Mouse (Mus musculus): Measurements from ENCODE around the gene Cnot9. TPM values are rescaled to one million over a fixed set of nuclear protein-coding genes. Genes with fewer than 3 reads are reported as not detected.

Gene Cnot9
- polyA plus RNA-seq, 1 experiment from 2014 or later: 52.1 TPM

- H3K9ac ChIP-seq (ENCODE audit: low read depth, low read length): no peak overlapping the region
- peaks cover 6% of the 10 kb centered on the region; the same call in 1 of the 2 replicates for H3K36me3 ChIP-seq (ENCODE audit: control insufficient read depth, insufficient read depth, low read length)
- no peaks in the 10 kb centered on the region for H3K9me3 ChIP-seq (ENCODE audit: control insufficient read depth, low read length)
Measured at GRCm38 (mm10) chr1:74519875-74520274, 14.0 kb downstream of the Cnot9 start.

GRCm38 (mm10) chr1:74524746-74525145, 18.9 kb downstream of the Cnot9 start:
- 86% methylated on average over 4 of the region's 4 CpGs for WGBS

More at GRCm38 (mm10) chr1:74519875-74520274, 14.0 kb downstream of the Cnot9 start:
- Histone ChIP-seq H3K27ac (ENCODE audit: low read length) (no peak overlapping the region), H3K4me1 (ENCODE audit: control insufficient read depth, insufficient read depth, low read length) (no peaks in the 10 kb centered on the region), H3K27me3 (replicated peaks; ENCODE audit: control insufficient read depth, insufficient read depth, low read length) (no peaks in the 10 kb centered on the region), H3K4me3 (ENCODE audit: low read length) (no peak overlapping the region), H3K4me2 (ENCODE audit: low read depth, low read length) (no peak overlapping the region)
- no peak for ATAC-seq

GRCm38 (mm10) chr1:74528589-74528988, 22.7 kb downstream of the Cnot9 start:
- Histone ChIP-seq H3K27me3 (replicated peaks; ENCODE audit: control insufficient read depth, insufficient read depth, low read length) (no peaks in the 10 kb centered on the region), H3K9me3 (ENCODE audit: control insufficient read depth, low read length) (no peaks in the 10 kb centered on the region), H3K4me3 (ENCODE audit: low read length) (no peak overlapping the region), H3K27ac (ENCODE audit: low read length) (no peak overlapping the region), H3K4me2 (ENCODE audit: low read depth, low read length) (no peak overlapping the region), H3K4me1 (ENCODE audit: control insufficient read depth, insufficient read depth, low read length) (no peaks in the 10 kb centered on the region), H3K9ac (ENCODE audit: low read depth, low read length) (no peak overlapping the region), H3K36me3 (ENCODE audit: control insufficient read depth, insufficient read depth, low read length) (peaks cover 6% of the 10 kb centered on the region; the same call in 1 of the 2 replicates)
- no peak for ATAC-seq
- 95% methylated on average over 7 of the region's 7 CpGs for WGBS

More at GRCm38 (mm10) chr1:74524746-74525145, 18.9 kb downstream of the Cnot9 start:
- ATAC-seq: no peak
- H3K27ac ChIP-seq (ENCODE audit: low read length): no peak overlapping the region
- H3K9ac ChIP-seq (ENCODE audit: low read depth, low read length): no peak overlapping the region
- no peak overlapping the region for H3K4me3 ChIP-seq (ENCODE audit: low read length)
- H3K9me3 ChIP-seq (ENCODE audit: control insufficient read depth, low read length): no peaks in the 10 kb centered on the region
- 0 out of 2 replicates have a peak, but pooled peaks cover 6% of the 10 kb centered on the region for H3K36me3 ChIP-seq (ENCODE audit: control insufficient read depth, insufficient read depth, low read length)
- no peaks in the 10 kb centered on the region for H3K27me3 ChIP-seq (replicated peaks; ENCODE audit: control insufficient read depth, insufficient read depth, low read length)
- no peaks in the 10 kb centered on the region for H3K4me1 ChIP-seq (ENCODE audit: control insufficient read depth, insufficient read depth, low read length)
- no peak overlapping the region for H3K4me2 ChIP-seq (ENCODE audit: low read depth, low read length)

GRCm38 (mm10) chr1:74538650-74539049, 32.8 kb downstream of the Cnot9 start:
- no peak overlapping the region for H3K4me3 ChIP-seq (ENCODE audit: low read length)

GRCm38 (mm10) chr1:74542451-74542961, 36.6 kb downstream of the Cnot9 start, which contains the start of gene Plcd4:
TSS of gene Plcd4 (plus strand) at chr1:74542888.
- Histone ChIP-seq H3K36me3 (ENCODE audit: control insufficient read depth, insufficient read depth, low read length) (no peaks in the 10 kb centered on the region), H3K4me3 (ENCODE audit: low read length) (no peak within 1 kb of the TSS), H3K9ac (ENCODE audit: low read depth, low read length) (no peak within 1 kb of the TSS), H3K27me3 (replicated peaks; ENCODE audit: control insufficient read depth, insufficient read depth, low read length) (0 out of 2 replicates have a peak, but pooled peaks cover 2% of the 10 kb centered on the region), H3K27ac (ENCODE audit: low read length) (no peak within 1 kb of the TSS), H3K4me2 (ENCODE audit: low read depth, low read length) (no peak within 1 kb of the TSS), H3K4me1 (ENCODE audit: control insufficient read depth, insufficient read depth, low read length) (no peaks in the 10 kb centered on the region), H3K9me3 (ENCODE audit: control insufficient read depth, low read length) (no peaks in the 10 kb centered on the region)
- ATAC-seq: no peak
- 6% methylated on average over 6 of the region's 6 CpGs for WGBS

More at GRCm38 (mm10) chr1:74538650-74539049, 32.8 kb downstream of the Cnot9 start:
- ATAC-seq: no peak
- no peaks in the 10 kb centered on the region for H3K36me3 ChIP-seq (ENCODE audit: control insufficient read depth, insufficient read depth, low read length)
- H3K27me3 ChIP-seq (replicated peaks; ENCODE audit: control insufficient read depth, insufficient read depth, low read length): 0 out of 2 replicates have a peak, but pooled peaks cover 2% of the 10 kb centered on the region
- H3K27ac ChIP-seq (ENCODE audit: low read length): no peak overlapping the region
- H3K9ac ChIP-seq (ENCODE audit: low read depth, low read length): no peak overlapping the region
- H3K4me2 ChIP-seq (ENCODE audit: low read depth, low read length): no peak overlapping the region
- no peaks in the 10 kb centered on the region for H3K4me1 ChIP-seq (ENCODE audit: control insufficient read depth, insufficient read depth, low read length)
- H3K9me3 ChIP-seq (ENCODE audit: control insufficient read depth, low read length): no peaks in the 10 kb centered on the region

GRCm38 (mm10) chr1:74544184-74544583, 38.3 kb downstream of the Cnot9 start, which contains the start of gene Usp37:
TSS of gene Usp37 (minus strand) at chr1:74544284.
- Histone ChIP-seq H3K4me3 (ENCODE audit: low read length) (no peak within 1 kb of the TSS), H3K4me2 (ENCODE audit: low read depth, low read length) (no peak within 1 kb of the TSS)

GRCm38 (mm10) chr1:74559061-74559460, 53.2 kb downstream of the Cnot9 start:
- Histone ChIP-seq H3K36me3 (ENCODE audit: control insufficient read depth, insufficient read depth, low read length) (no peaks in the 10 kb centered on the region), H3K4me3 (ENCODE audit: low read length) (no peak overlapping the region), H3K4me1 (ENCODE audit: control insufficient read depth, insufficient read depth, low read length) (no peaks in the 10 kb centered on the region), H3K9me3 (ENCODE audit: control insufficient read depth, low read length) (no peaks in the 10 kb centered on the region), H3K27me3 (replicated peaks; ENCODE audit: control insufficient read depth, insufficient read depth, low read length) (no peaks in the 10 kb centered on the region), H3K9ac (ENCODE audit: low read depth, low read length) (no peak overlapping the region), H3K27ac (ENCODE audit: low read length) (no peak overlapping the region), H3K4me2 (ENCODE audit: low read depth, low read length) (no peak overlapping the region)
- WGBS: 81% methylated on average over 5 of the region's 5 CpGs
- ATAC-seq: no peak

More at GRCm38 (mm10) chr1:74544184-74544583, 38.3 kb downstream of the Cnot9 start, which contains the start of gene Usp37:
- no peaks in the 10 kb centered on the region for H3K36me3 ChIP-seq (ENCODE audit: control insufficient read depth, insufficient read depth, low read length)
- 0 out of 2 replicates have a peak, but pooled peaks cover 2% of the 10 kb centered on the region for H3K27me3 ChIP-seq (replicated peaks; ENCODE audit: control insufficient read depth, insufficient read depth, low read length)
- H3K27ac ChIP-seq (ENCODE audit: low read length): no peak within 1 kb of the TSS
- WGBS: 80% methylated on average over 4 of the region's 4 CpGs
- no peak for ATAC-seq
- no peak within 1 kb of the TSS for H3K9ac ChIP-seq (ENCODE audit: low read depth, low read length)
- H3K4me1 ChIP-seq (ENCODE audit: control insufficient read depth, insufficient read depth, low read length): no peaks in the 10 kb centered on the region
- H3K9me3 ChIP-seq (ENCODE audit: control insufficient read depth, low read length): no peaks in the 10 kb centered on the region

GRCm38 (mm10) chr1:74565834-74566233, 60.0 kb downstream of the Cnot9 start:
- no peaks in the 10 kb centered on the region for H3K27me3 ChIP-seq (replicated peaks; ENCODE audit: control insufficient read depth, insufficient read depth, low read length)
- no peak for ATAC-seq
- no peak overlapping the region for H3K9ac ChIP-seq (ENCODE audit: low read depth, low read length)
- H3K27ac ChIP-seq (ENCODE audit: low read length): no peak overlapping the region
- no peaks in the 10 kb centered on the region for H3K4me1 ChIP-seq (ENCODE audit: control insufficient read depth, insufficient read depth, low read length)
- H3K4me2 ChIP-seq (ENCODE audit: low read depth, low read length): no peak overlapping the region
- no peak overlapping the region for H3K4me3 ChIP-seq (ENCODE audit: low read length)
- H3K36me3 ChIP-seq (ENCODE audit: control insufficient read depth, insufficient read depth, low read length): peaks cover 25% of the 10 kb centered on the region
- WGBS: 90% methylated on average over 6 of the region's 6 CpGs
- H3K9me3 ChIP-seq (ENCODE audit: control insufficient read depth, low read length): no peaks in the 10 kb centered on the region

GRCm38 (mm10) chr1:74569739-74570719, 64.2 kb downstream of the Cnot9 start:
- Histone ChIP-seq H3K27me3 (replicated peaks; ENCODE audit: control insufficient read depth, insufficient read depth, low read length) (no peaks in the 10 kb centered on the region), H3K27ac (ENCODE audit: low read length) (no peak overlapping the region), H3K9me3 (ENCODE audit: control insufficient read depth, low read length) (no peaks in the 10 kb centered on the region), H3K36me3 (ENCODE audit: control insufficient read depth, insufficient read depth, low read length) (peaks cover 30% of the 10 kb centered on the region), H3K9ac (ENCODE audit: low read depth, low read length) (no peak overlapping the region), H3K4me3 (ENCODE audit: low read length) (no peak overlapping the region), H3K4me2 (ENCODE audit: low read depth, low read length) (no peak overlapping the region), H3K4me1 (ENCODE audit: control insufficient read depth, insufficient read depth, low read length) (no peaks in the 10 kb centered on the region)
- no peak for ATAC-seq
- WGBS: 94% methylated on average over 29 of the region's 29 CpGs
